Mouse (Mus musculus) spleen, adult 2 months (tissue): ENCODE results near the gene Chtop. TPM values are rescaled to one million over a fixed set of nuclear protein-coding genes. Genes with fewer than 3 reads are reported as not detected.

Source experiments
- DNase-seq, 2 experiments: peaks; one replicate each; pipeline versions ENCODE4 v3.0.0 to v3.0.0-alpha.2; 2012 to 2021; ENCODE audit warnings: low spot score in 2 of 2, low read depth in 1 of 2
- H3K27ac ChIP-seq: fragments of 200-500 bp; 2 replicates; pipeline ENCODE4 v1.5.1; 2012; ENCODE audit warnings: low read length, inconsistent platforms; ENCODE audit not compliant: insufficient read depth
- H3K27me3 ChIP-seq: fragments of 200-500 bp; 2 replicates; pipeline ENCODE4 v1.6.1; 2012; ENCODE audit warnings: mild to moderate bottlenecking, moderate library complexity, low read length, inconsistent platforms; ENCODE audit not compliant: control insufficient read depth, insufficient read depth
- H3K36me3 ChIP-seq: fragments of 200-500 bp; 2 replicates; pipeline ENCODE4 v1.6.1; 2012; ENCODE audit warnings: mild to moderate bottlenecking, low read length, inconsistent platforms; ENCODE audit not compliant: control insufficient read depth, insufficient read depth
- H3K4me1 ChIP-seq: fragments of 200-500 bp; 2 replicates; pipeline ENCODE4 v1.6.1; 2011; ENCODE audit warnings: inconsistent platforms; ENCODE audit not compliant: control insufficient read depth, insufficient read depth, insufficient read length
- H3K4me3 ChIP-seq: fragments of 200-500 bp; 2 replicates; pipeline ENCODE4 v1.5.1; 2011; ENCODE audit warnings: mild to moderate bottlenecking, inconsistent platforms; ENCODE audit not compliant: insufficient read depth, insufficient read length; ENCODE audit errors: extremely low read depth
- CTCF ChIP-seq: fragments of 200-500 bp; IDR thresholded peaks from 2 replicates; pipeline ENCODE4 v1.5.1; 2011; ENCODE audit warnings: mild to moderate bottlenecking, inconsistent platforms; ENCODE audit not compliant: insufficient read depth, insufficient read length, insufficient replicate concordance; ENCODE audit errors: extremely low read depth
- POLR2A ChIP-seq: fragments of 200-500 bp; IDR thresholded peaks from 2 replicates; pipeline ENCODE4 v1.6.1; 2011; ENCODE audit warnings: low read depth, low read length, inconsistent platforms
- WGBS: fragments of 180-500 bp; shearing (Covaris S2); methylation state at CpG from one replicate; pipeline ENCODE4 v1.1.7; 2018; 5-methylcytosine and 5-hydroxymethylcytosine counted together
- polyA plus RNA-seq: library from polyadenylated mRNA; depleted of rRNA; stranded (reverse); fragments of >200 nt; gene quantifications from 2 replicates; pipeline ENCODE4 v1.2.3, GENCODE M21; 2012; rRNA removed

The Chtop gene
- polyA plus RNA-seq, 1 experiment = 34.0 TPM

GRCm38 (mm10) chr3:90459727-90460126 is 49.6 kb downstream of the Chtop start:
- Histone ChIP-seq H3K27ac (no peak overlapping the region), H3K4me1 (no peaks in the 10 kb centered on the region), H3K4me3 (no peak overlapping the region), H3K36me3 (no peaks in the 10 kb centered on the region), H3K27me3 (peaks cover 5% of the 10 kb centered on the region; the same call in 1 of the 2 replicates)
- no peak for TF ChIP-seq POLR2A
- TF ChIP-seq CTCF = no peak
- 86% methylated on average over 9 of the region's 9 CpGs for WGBS
- no peak for DNase-seq

- Histone ChIP-seq H3K27me3 (no peaks in the 10 kb centered on the region), H3K4me3 (no peak overlapping the region), H3K4me1 (no peaks in the 10 kb centered on the region), H3K27ac (no peak overlapping the region), H3K36me3 (no peaks in the 10 kb centered on the region)
- no peak for TF ChIP-seq CTCF
- TF ChIP-seq POLR2A = no peak
- 92% methylated on average over 14 of the region's 14 CpGs for WGBS
- no peak for DNase-seq
Observed at GRCm38 (mm10) chr3:90454931-90455330, 54.4 kb downstream of the Chtop start.

- 47% methylated on average over 10 of the region's 10 CpGs for WGBS
- H3K4me1 ChIP-seq = no peaks in the 10 kb centered on the region
- no peak for DNase-seq
- TF ChIP-seq POLR2A = no peak
- no peak overlapping the region for H3K27ac ChIP-seq
- no peaks in the 10 kb centered on the region for H3K36me3 ChIP-seq
- no peaks in the 10 kb centered on the region for H3K27me3 ChIP-seq
- H3K4me3 ChIP-seq = no peak overlapping the region
Observed at GRCm38 (mm10) chr3:90451396-90452095, 57.8 kb downstream of the Chtop start.

GRCm38 (mm10) chr3:90450874-90451273 is 58.4 kb downstream of the Chtop start:
- no peaks in the 10 kb centered on the region for H3K27me3 ChIP-seq
- WGBS = 55% methylated on average over 12 of the region's 12 CpGs
- DNase-seq = no peak
- no peak overlapping the region for H3K27ac ChIP-seq
- no peaks in the 10 kb centered on the region for H3K36me3 ChIP-seq
- no peak overlapping the region for H3K4me3 ChIP-seq
- no peaks in the 10 kb centered on the region for H3K4me1 ChIP-seq
- no peak for TF ChIP-seq POLR2A
- TF ChIP-seq CTCF = no peak

Other genes starting within 250 kb of the Chtop start
- 155 and 178 TPM in 2 replicates for gene Dennd4b, start 244.3 kb downstream of the Chtop start, polyA plus RNA-seq
- gene Gatad2b, start 216.3 kb downstream of the Chtop start, polyA plus RNA-seq = 24.2 and 26.9 TPM in 2 replicates
- gene Slc27a3, start 119.6 kb downstream of the Chtop start, polyA plus RNA-seq = 10.4 and 11.2 TPM in 2 replicates
- gene Ints3, start 75.9 kb downstream of the Chtop start, polyA plus RNA-seq = 19.7 and 21.1 TPM in 2 replicates
- 15.4 and 16.1 TPM in 2 replicates for gene Npr1, start 43.6 kb downstream of the Chtop start, polyA plus RNA-seq
- 12.3 and 12.6 TPM in 2 replicates for gene Ilf2, start 33.4 kb downstream of the Chtop start, polyA plus RNA-seq
- gene Snapin, start 18.5 kb downstream of the Chtop start, polyA plus RNA-seq = 12.4 and 13.2 TPM in 2 replicates
- gene S100a1, start 4.9 kb upstream of the Chtop start, polyA plus RNA-seq = 15.9 and 28.8 TPM in 2 replicates
- gene S100a13, start 4.9 kb upstream of the Chtop start, polyA plus RNA-seq = 27.0 and 30.0 TPM in 2 replicates
- gene S100a14, start 17.4 kb upstream of the Chtop start, polyA plus RNA-seq = 0.06 TPM in 1 of 2 replicates, not detected in the other
- gene S100a16, start 27.8 kb upstream of the Chtop start, polyA plus RNA-seq = 15.9 and 18.7 TPM in 2 replicates
- 0.46 and 0.55 TPM in 2 replicates for gene S100a3, start 51.1 kb upstream of the Chtop start, polyA plus RNA-seq
- not detected in 2 replicates for gene S100a2, start 80.7 kb upstream of the Chtop start, polyA plus RNA-seq
- gene Gm42674, start 92.4 kb upstream of the Chtop start, polyA plus RNA-seq = not detected in 2 replicates
- gene S100a4, start 94.3 kb upstream of the Chtop start, polyA plus RNA-seq = 43.5 and 68.3 TPM in 2 replicates
- gene S100a5, start 99.0 kb upstream of the Chtop start, polyA plus RNA-seq = not detected in 2 replicates
- gene S100a6, start 103.4 kb upstream of the Chtop start, polyA plus RNA-seq = 90.6 and 121 TPM in 2 replicates
- gene S100a7a, start 144.5 kb upstream of the Chtop start, polyA plus RNA-seq = 0.07 and 0.08 TPM in 2 replicates
- gene S100a8, start 159.5 kb upstream of the Chtop start, polyA plus RNA-seq = 29.8 and 32.1 TPM in 2 replicates
- gene S100a9, start 186.2 kb upstream of the Chtop start, polyA plus RNA-seq = 54.1 and 64.8 TPM in 2 replicates
- gene Pglyrp4, start 217.4 kb upstream of the Chtop start, polyA plus RNA-seq = 0.08 and 0.09 TPM in 2 replicates